Mouse (Mus musculus) c-Kit-positive CD71-positive TER-119-negative erythroid progenitor cells, embryonic 14.5 days (primary cell): ENCODE results near the gene Haus8.
"Not testable (repeated sequence)": the region's sequence is repeated elsewhere in the genome, so short reads cannot be mapped to it uniquely, and the experiment has no call there.

Experiments
- DNase-seq: peaks from one replicate; pipeline ENCODE4 v3.0.0-alpha.2; 2013; ENCODE audit warnings: low read depth

Haus8 gene

GRCm38 (mm10) chr8:71272286-71273150 lies at the start of gene Haus8, which contains the start of gene Myo9b:
Gene Haus8, minus strand, starts transcription at chr8:71272934.
Gene Myo9b, plus strand, starts transcription at chr8:71272714.
- peak; percentile 97 for DNase-seq

- DNase-seq, result not testable (repeated sequence)
Measured at GRCm38 (mm10) chr8:71319760-71320159, 47.0 kb upstream of the Haus8 start.

- not testable (repeated sequence) for DNase-seq
Measured at GRCm38 (mm10) chr8:71318610-71319009, 45.9 kb upstream of the Haus8 start.

GRCm38 (mm10) chr8:71316486-71317031 lies 43.8 kb upstream of the Haus8 start:
- DNase-seq, result no peak

GRCm38 (mm10) chr8:71315972-71316371 lies 43.2 kb upstream of the Haus8 start:
- DNase-seq, result no peak

GRCm38 (mm10) chr8:71313951-71314350 lies 41.2 kb upstream of the Haus8 start:
- peak; percentile 45 for DNase-seq

- no peak for DNase-seq
Measured at GRCm38 (mm10) chr8:71312700-71313099, 40.0 kb upstream of the Haus8 start.

- DNase-seq, result no peak
Measured at GRCm38 (mm10) chr8:71310446-71310845, 37.7 kb upstream of the Haus8 start.

GRCm38 (mm10) chr8:71307913-71308312 lies 35.2 kb upstream of the Haus8 start:
- no peak for DNase-seq

- no peak for DNase-seq
Measured at GRCm38 (mm10) chr8:71307371-71307770, 34.6 kb upstream of the Haus8 start.

- no peak for DNase-seq
Measured at GRCm38 (mm10) chr8:71305988-71306387, 33.3 kb upstream of the Haus8 start.

GRCm38 (mm10) chr8:71303632-71304031 lies 30.9 kb upstream of the Haus8 start:
- DNase-seq, result no peak

GRCm38 (mm10) chr8:71302788-71303187 lies 30.1 kb upstream of the Haus8 start:
- no peak for DNase-seq

- no peak for DNase-seq
Measured at GRCm38 (mm10) chr8:71299716-71300115, 27.0 kb upstream of the Haus8 start.

GRCm38 (mm10) chr8:71297439-71297838 lies 24.7 kb upstream of the Haus8 start:
- DNase-seq, result no peak

GRCm38 (mm10) chr8:71296784-71297183 lies 24.1 kb upstream of the Haus8 start:
- no peak for DNase-seq

- no peak for DNase-seq
Measured at GRCm38 (mm10) chr8:71296188-71296621, 23.5 kb upstream of the Haus8 start.

- not testable (repeated sequence) for DNase-seq
Measured at GRCm38 (mm10) chr8:71293930-71294329, 21.2 kb upstream of the Haus8 start.

GRCm38 (mm10) chr8:71291351-71291750 lies 18.6 kb upstream of the Haus8 start:
- DNase-seq, result no peak

GRCm38 (mm10) chr8:71290911-71291310 lies 18.2 kb upstream of the Haus8 start:
- DNase-seq, result no peak

GRCm38 (mm10) chr8:71290211-71290610 lies 17.5 kb upstream of the Haus8 start:
- DNase-seq, result no peak

GRCm38 (mm10) chr8:71289098-71289497 lies 16.4 kb upstream of the Haus8 start:
- DNase-seq, result no peak

- no peak for DNase-seq
Measured at GRCm38 (mm10) chr8:71288441-71288949, 15.8 kb upstream of the Haus8 start.
